Mouse (Mus musculus): ENCODE measurements at regions not wholly inside any gene's neighbourhood (a gene's known extent, or its start where the extent isn't known, plus 50 kb on each side); places are given as distances from the start of the nearest gene placed in this dataset.

GRCm38 (mm10) chr1:161707049-161707448, 81.2 kb downstream of the Fasl start:
- Histone ChIP-seq H3K36me3 (ENCODE audit: insufficient read depth) (no peaks in the 10 kb centered on the region), H3K27ac (ENCODE audit: low read depth, low read length) (no peak overlapping the region), H3K9ac (no peak overlapping the region), H3K4me2 (ENCODE audit: low read depth) (no peak overlapping the region), H3K4me1 (ENCODE audit: insufficient read depth) (no peaks in the 10 kb centered on the region), H3K4me3 (ENCODE audit: low read depth, low read length) (no peak overlapping the region), H3K9me3 (ENCODE audit: low read length) (no peaks in the 10 kb centered on the region), H3K27me3 (ENCODE audit: insufficient read depth, low read length) (no peaks in the 10 kb centered on the region)
- no peak for ATAC-seq
- DNase-seq = no peak
- WGBS = 83% methylated on average over 3 of the region's 3 CpGs
- no peak for TF ChIP-seq CTCF (IDR thresholded peaks at IDR 0.05; ENCODE audit: low read depth)

- H3K9me3 ChIP-seq (ENCODE audit: low read length) = no peaks in the 10 kb centered on the region
- H3K27me3 ChIP-seq (ENCODE audit: insufficient read depth, low read length) = no peaks in the 10 kb centered on the region
- H3K4me2 ChIP-seq (ENCODE audit: low read depth) = no peak overlapping the region
- DNase-seq (no peak), ATAC-seq (no peak)
- H3K36me3 ChIP-seq (ENCODE audit: insufficient read depth) = no peaks in the 10 kb centered on the region
- no peak overlapping the region for H3K9ac ChIP-seq
- TF ChIP-seq CTCF (IDR thresholded peaks at IDR 0.05; ENCODE audit: low read depth) = no peak
- H3K4me3 ChIP-seq (ENCODE audit: low read depth, low read length) = no peak overlapping the region
- WGBS = 62% methylated on average over 3 of the region's 3 CpGs
- H3K27ac ChIP-seq (ENCODE audit: low read depth, low read length) = no peak overlapping the region
- H3K4me1 ChIP-seq (ENCODE audit: insufficient read depth) = no peaks in the 10 kb centered on the region
Measured at GRCm38 (mm10) chr1:161704961-161705360, 83.3 kb downstream of the Fasl start.

GRCm38 (mm10) chr1:161704527-161704926, 83.8 kb downstream of the Fasl start:
- H3K9ac ChIP-seq = no peak overlapping the region
- no peak overlapping the region for H3K27ac ChIP-seq (ENCODE audit: low read depth, low read length)
- H3K4me3 ChIP-seq (ENCODE audit: low read depth, low read length) = no peak overlapping the region
- H3K4me1 ChIP-seq (ENCODE audit: insufficient read depth) = no peaks in the 10 kb centered on the region
- no peaks in the 10 kb centered on the region for H3K36me3 ChIP-seq (ENCODE audit: insufficient read depth)
- no peak overlapping the region for H3K4me2 ChIP-seq (ENCODE audit: low read depth)
- no peak for ATAC-seq
- H3K9me3 ChIP-seq (ENCODE audit: low read length) = no peaks in the 10 kb centered on the region
- H3K27me3 ChIP-seq (ENCODE audit: insufficient read depth, low read length) = no peaks in the 10 kb centered on the region
- WGBS = 64% methylated on average over 3 of the region's 3 CpGs
- DNase-seq = no peak
- TF ChIP-seq CTCF (IDR thresholded peaks at IDR 0.05; ENCODE audit: low read depth) = no peak

GRCm38 (mm10) chr1:161695886-161696285, 92.4 kb downstream of the Fasl start:
- 21% methylated on average over 5 of the region's 5 CpGs for WGBS

GRCm38 (mm10) chr1:161693768-161694160, 94.5 kb downstream of the Fasl start:
- Histone ChIP-seq H3K27ac (ENCODE audit: low read depth, low read length) (no peak overlapping the region), H3K4me1 (ENCODE audit: insufficient read depth) (no peaks in the 10 kb centered on the region), H3K9me3 (ENCODE audit: low read length) (no peaks in the 10 kb centered on the region), H3K27me3 (ENCODE audit: insufficient read depth, low read length) (no peaks in the 10 kb centered on the region), H3K36me3 (ENCODE audit: insufficient read depth) (no peaks in the 10 kb centered on the region), H3K9ac (no peak overlapping the region), H3K4me2 (ENCODE audit: low read depth) (no peak overlapping the region), H3K4me3 (ENCODE audit: low read depth, low read length) (no peak overlapping the region)
- TF ChIP-seq CTCF (IDR thresholded peaks at IDR 0.05; ENCODE audit: low read depth) = no peak
- WGBS = 84% methylated on average over 6 of the region's 6 CpGs
- DNase-seq (no peak), ATAC-seq (no peak)

More at GRCm38 (mm10) chr1:161695886-161696285, 92.4 kb downstream of the Fasl start:
- Histone ChIP-seq H3K4me3 (ENCODE audit: low read depth, low read length) (no peak overlapping the region), H3K9ac (no peak overlapping the region), H3K36me3 (ENCODE audit: insufficient read depth) (no peaks in the 10 kb centered on the region), H3K27ac (ENCODE audit: low read depth, low read length) (no peak overlapping the region), H3K27me3 (ENCODE audit: insufficient read depth, low read length) (no peaks in the 10 kb centered on the region), H3K4me2 (ENCODE audit: low read depth) (no peak overlapping the region), H3K4me1 (ENCODE audit: insufficient read depth) (no peaks in the 10 kb centered on the region), H3K9me3 (ENCODE audit: low read length) (no peaks in the 10 kb centered on the region)
- TF ChIP-seq CTCF (IDR thresholded peaks at IDR 0.05; ENCODE audit: low read depth) = no peak
- ATAC-seq (no peak), DNase-seq (no peak)

- Histone ChIP-seq H3K4me2 (ENCODE audit: low read depth) (no peak overlapping the region), H3K27me3 (ENCODE audit: insufficient read depth, low read length) (no peaks in the 10 kb centered on the region), H3K4me1 (ENCODE audit: insufficient read depth) (no peaks in the 10 kb centered on the region), H3K4me3 (ENCODE audit: low read depth, low read length) (no peak overlapping the region), H3K9ac (no peak overlapping the region), H3K9me3 (ENCODE audit: low read length) (no peaks in the 10 kb centered on the region), H3K27ac (ENCODE audit: low read depth, low read length) (no peak overlapping the region), H3K36me3 (ENCODE audit: insufficient read depth) (no peaks in the 10 kb centered on the region)
- no peak for ATAC-seq
- no peak for TF ChIP-seq CTCF (IDR thresholded peaks at IDR 0.05; ENCODE audit: low read depth)
- WGBS = 91% methylated on average over 14 of the region's 14 CpGs
- no peak for DNase-seq
Measured at GRCm38 (mm10) chr1:161692836-161693767, 95.2 kb downstream of the Fasl start.

- no peak for ATAC-seq
- H3K4me3 ChIP-seq (ENCODE audit: low read depth, low read length) = no peak overlapping the region
- no peaks in the 10 kb centered on the region for H3K9me3 ChIP-seq (ENCODE audit: low read length)
- DNase-seq = no peak
- H3K4me2 ChIP-seq (ENCODE audit: low read depth) = no peak overlapping the region
- TF ChIP-seq CTCF (IDR thresholded peaks at IDR 0.05; ENCODE audit: low read depth) = no peak
- H3K9ac ChIP-seq = no peak overlapping the region
- WGBS = 11% methylated on average over 3 of the region's 3 CpGs
- H3K27ac ChIP-seq (ENCODE audit: low read depth, low read length) = no peak overlapping the region
- H3K4me1 ChIP-seq (ENCODE audit: insufficient read depth) = no peaks in the 10 kb centered on the region
- H3K36me3 ChIP-seq (ENCODE audit: insufficient read depth) = no peaks in the 10 kb centered on the region
- no peaks in the 10 kb centered on the region for H3K27me3 ChIP-seq (ENCODE audit: insufficient read depth, low read length)
Measured at GRCm38 (mm10) chr1:161688946-161689345, 99.3 kb downstream of the Fasl start.

All from forebrain, postnatal 0 days (tissue).